Mouse (Mus musculus) forebrain, embryonic 10.5 days (tissue): ENCODE results near the gene Bad. TPM values are rescaled to one million over a fixed set of nuclear protein-coding genes. Genes with fewer than 3 reads are reported as not detected.

Experiments used
- DNase-seq: peaks from one replicate; pipeline ENCODE4 v3.0.0-alpha.2; 2017; ENCODE audit warnings: low spot score; ENCODE audit errors: extremely low spot score
- H3K27ac ChIP-seq: fragments of 300-500 bp; sonication (generic); 2 replicates; pipeline ENCODE4 v1.5.1; 2016; ENCODE audit warnings: mild to moderate bottlenecking
- H3K27me3 ChIP-seq: fragments of 300-500 bp; sonication (generic); 2 replicates; pipeline ENCODE4 v1.6.1; 2016; ENCODE audit warnings: mild to moderate bottlenecking; ENCODE audit not compliant: poor library complexity, severe bottlenecking
- H3K36me3 ChIP-seq: fragments of 300-500 bp; sonication (generic); replicated peaks from 2 replicates; pipeline ENCODE4 v1.6.1; 2016; ENCODE audit warnings: mild to moderate bottlenecking, moderate library complexity
- H3K4me1 ChIP-seq: fragments of 300-500 bp; sonication (generic); 2 replicates; pipeline ENCODE4 v1.6.1; 2016
- H3K4me3 ChIP-seq: fragments of 300-500 bp; sonication (generic); 2 replicates; pipeline ENCODE4 v1.5.1; 2016; ENCODE audit warnings: mild to moderate bottlenecking, moderate library complexity
- H3K9me3 ChIP-seq: fragments of 300-500 bp; sonication (generic); 2 replicates; pipeline ENCODE4 v1.6.1; 2016; ENCODE audit warnings: mild to moderate bottlenecking, moderate library complexity
- WGBS: fragments of 180-500 bp; shearing (Covaris S2); methylation state at CpG from one replicate; pipeline ENCODE4 v1.1.7; 2016; 5-methylcytosine and 5-hydroxymethylcytosine counted together
- polyA plus RNA-seq: library from polyadenylated mRNA; unstranded; fragments of >200 nt; fragmentation: Nextera tagmentation; extraction: Ambion mirVana; gene quantifications from 2 replicates; pipeline ENCODE4 v1.2.1, GENCODE M21; 2016

The Bad gene
- polyA plus RNA-seq, 1 experiment from 2014 or later: 55.9 TPM

DNA sequence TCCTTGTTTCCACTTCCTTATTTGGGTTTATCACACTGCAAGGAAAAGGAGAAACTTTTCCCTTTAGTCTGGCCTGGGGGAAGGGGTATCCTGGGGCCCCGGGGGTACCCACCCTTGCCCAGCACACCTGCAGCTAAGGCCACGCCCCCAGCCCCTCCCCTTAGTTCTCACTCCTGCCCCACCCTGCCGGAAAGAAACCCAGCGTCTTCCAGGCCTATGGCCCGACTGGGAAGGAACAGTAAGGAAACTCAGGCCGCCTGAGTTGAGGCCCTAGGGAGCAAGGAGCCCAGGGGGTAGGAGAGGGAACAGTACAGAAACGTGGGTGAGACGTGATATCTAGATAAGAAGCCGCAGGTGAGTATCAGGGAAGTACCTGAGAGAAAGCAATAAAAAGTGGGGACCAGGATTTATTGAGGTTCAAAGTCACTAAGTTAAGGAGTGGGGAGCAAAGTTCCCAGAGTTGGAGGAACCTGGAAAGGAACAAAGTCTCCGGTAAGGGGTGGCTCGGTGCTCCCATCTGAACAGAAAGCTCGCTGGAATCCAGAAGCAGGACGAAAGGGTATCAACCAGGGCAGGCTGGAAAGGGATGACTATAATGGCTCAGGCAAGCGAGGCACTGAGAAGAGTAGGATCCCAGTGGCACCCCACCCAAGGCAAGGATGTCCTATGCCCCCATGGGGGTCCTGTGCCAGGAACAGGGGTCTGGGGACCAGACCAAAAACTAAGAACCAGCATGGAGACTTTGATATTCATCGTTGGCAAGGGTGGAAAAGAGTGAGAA lies 27.0 kb downstream of the Bad start:
- H3K36me3 ChIP-seq: peaks cover 31% of the 10 kb centered on the region

GRCm38 (mm10) chr19:6969291-6969664 lies 27.6 kb downstream of the Bad start:
- 0% methylated on average over 20 of the region's 20 CpGs for WGBS
- H3K27me3 ChIP-seq: peaks cover 56% of the 10 kb centered on the region

More for the DNA sequence above, 27.0 kb downstream of the Bad start:
- Histone ChIP-seq H3K27me3 (peaks cover 56% of the 10 kb centered on the region), H3K4me3 (peak overlapping the region; percentile 65), H3K9me3 (no peaks in the 10 kb centered on the region), H3K27ac (peak overlapping the region; percentile 81; the same call in 1 of the 2 replicates), H3K4me1 (peaks cover 57% of the 10 kb centered on the region)
- WGBS: 14% methylated on average over 15 of the region's 15 CpGs
- DNase-seq: no peak

DNA sequence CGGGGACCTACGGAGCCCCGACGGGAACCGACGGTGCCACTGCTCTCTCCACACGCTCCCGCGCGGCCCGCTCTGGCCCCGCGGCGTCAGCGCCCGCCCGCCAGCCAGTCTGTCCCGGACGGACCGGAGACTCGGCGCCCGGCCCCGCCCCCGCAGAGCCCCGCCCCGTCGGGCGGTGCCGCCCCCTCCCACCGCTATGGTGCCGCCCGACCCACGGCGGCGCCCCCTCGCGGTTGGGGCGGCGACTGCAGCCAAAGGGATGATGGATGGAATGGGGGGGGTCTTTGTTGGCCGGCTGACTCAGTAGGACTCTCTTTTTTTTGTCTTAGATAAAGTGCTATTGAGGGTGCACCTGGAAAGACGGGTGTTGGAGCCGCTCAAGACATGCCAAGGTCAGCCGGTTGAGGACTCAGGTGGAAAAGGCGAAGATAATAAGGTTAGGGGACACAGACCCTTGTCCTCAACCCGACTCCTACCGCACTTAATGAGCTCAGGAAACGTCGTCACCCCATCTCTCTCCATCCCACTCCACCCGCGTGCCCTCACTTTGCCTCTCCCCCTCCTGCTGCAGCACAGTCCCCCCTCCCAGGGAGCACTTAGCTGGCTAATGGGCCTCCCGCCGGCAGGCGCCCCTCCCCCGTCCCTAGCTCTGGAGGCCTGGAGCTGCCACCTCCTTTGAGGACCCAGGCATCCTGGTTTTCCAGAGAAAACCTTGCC lies 28.2 kb downstream of the Bad start:
- DNase-seq: peak; percentile 52
- Histone ChIP-seq H3K9me3 (no peaks in the 10 kb centered on the region), H3K27me3 (peaks cover 56% of the 10 kb centered on the region), H3K4me1 (peaks cover 63% of the 10 kb centered on the region), H3K4me3 (peak overlapping the region; percentile 65), H3K36me3 (peaks cover 19% of the 10 kb centered on the region), H3K27ac (peak overlapping the region; percentile 81)
- WGBS: 1% methylated on average over 54 of the region's 55 CpGs

More at GRCm38 (mm10) chr19:6969291-6969664, 27.6 kb downstream of the Bad start:
- no peak for DNase-seq
- H3K4me3 ChIP-seq: peak overlapping the region; percentile 65
- peak overlapping the region; percentile 81 for H3K27ac ChIP-seq
- peaks cover 25% of the 10 kb centered on the region for H3K36me3 ChIP-seq
- no peaks in the 10 kb centered on the region for H3K9me3 ChIP-seq
- H3K4me1 ChIP-seq: peaks cover 63% of the 10 kb centered on the region

DNA sequence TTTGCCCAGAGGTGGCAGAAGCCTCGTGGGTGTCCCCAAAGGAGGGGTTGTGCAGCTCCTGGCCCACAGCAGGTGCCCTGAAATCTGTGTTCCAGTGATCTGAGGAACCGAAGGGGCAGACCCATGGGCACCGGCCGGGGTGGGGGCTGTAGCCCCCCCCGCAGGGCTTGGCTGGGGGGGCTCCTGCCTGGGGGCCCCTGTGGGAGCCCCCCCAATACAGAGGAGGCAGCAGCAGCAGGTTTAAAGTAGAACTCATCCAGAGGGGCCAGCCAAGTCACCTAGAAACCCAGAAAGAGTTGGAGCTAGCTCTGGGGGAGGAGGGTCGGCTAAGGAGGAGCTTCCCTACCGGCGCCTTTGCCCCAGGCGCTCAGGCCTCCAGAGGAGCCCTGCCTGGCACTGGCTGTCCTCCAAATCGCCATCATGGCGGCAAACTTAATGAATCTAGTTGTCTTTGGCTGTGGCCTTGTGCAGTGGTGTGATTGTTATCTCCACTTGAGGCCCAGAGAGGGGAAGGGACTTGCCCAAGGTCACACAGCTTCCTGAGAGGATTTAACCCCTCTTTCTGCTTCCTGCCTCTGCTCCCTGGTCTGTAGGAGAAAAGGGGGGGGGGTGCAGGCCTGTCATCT lies 28.9 kb downstream of the Bad start:
- H3K9me3 ChIP-seq: no peaks in the 10 kb centered on the region
- peak overlapping the region; percentile 65 for H3K4me3 ChIP-seq
- H3K27ac ChIP-seq: peak overlapping the region; percentile 81
- H3K27me3 ChIP-seq: peaks cover 56% of the 10 kb centered on the region
- WGBS: 19% methylated on average over 11 of the region's 11 CpGs
- peaks cover 63% of the 10 kb centered on the region for H3K4me1 ChIP-seq
- H3K36me3 ChIP-seq: peaks cover 12% of the 10 kb centered on the region
- DNase-seq: no peak

DNA sequence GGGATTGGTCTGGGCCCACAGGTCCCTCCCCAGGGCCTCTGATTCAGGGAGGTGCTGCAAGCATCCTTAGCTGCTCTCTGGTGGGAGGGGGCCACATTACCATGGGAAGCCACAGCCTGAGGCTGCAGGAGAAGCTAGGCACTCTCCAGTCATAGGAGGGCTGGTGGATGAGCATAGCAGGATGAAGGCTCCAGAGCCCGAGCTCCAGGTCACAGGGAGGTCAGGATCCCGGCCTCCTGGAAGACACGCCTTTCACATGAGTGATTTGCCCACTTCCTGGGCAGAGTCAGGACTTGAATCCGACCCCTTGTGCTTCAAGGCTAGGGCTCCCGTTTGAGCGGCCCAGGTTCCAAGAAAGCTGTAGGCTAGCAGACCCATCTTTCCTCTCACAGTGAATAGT lies 30.0 kb downstream of the Bad start:
- H3K9me3 ChIP-seq: no peaks in the 10 kb centered on the region
- peaks cover 56% of the 10 kb centered on the region for H3K27me3 ChIP-seq
- 42% methylated on average over 6 of the region's 6 CpGs for WGBS
- H3K4me1 ChIP-seq: peaks cover 73% of the 10 kb centered on the region
- no peak for DNase-seq
- H3K4me3 ChIP-seq: no peak overlapping the region
- peaks cover 10% of the 10 kb centered on the region for H3K36me3 ChIP-seq
- H3K27ac ChIP-seq: 0 out of 2 replicates have a peak overlapping the region, but pooled peaks have one; percentile 48

GRCm38 (mm10) chr19:6972247-6972917 lies 30.7 kb downstream of the Bad start:
- no peak overlapping the region for H3K4me3 ChIP-seq
- no peak for DNase-seq
- no peaks in the 10 kb centered on the region for H3K9me3 ChIP-seq
- 80% methylated on average over 13 of the region's 13 CpGs for WGBS
- no peak overlapping the region for H3K27ac ChIP-seq
- peaks cover 53% of the 10 kb centered on the region for H3K27me3 ChIP-seq
- H3K4me1 ChIP-seq: peaks cover 80% of the 10 kb centered on the region
- peaks cover 16% of the 10 kb centered on the region for H3K36me3 ChIP-seq

GRCm38 (mm10) chr19:6973581-6974190 lies 32.0 kb downstream of the Bad start:
- Histone ChIP-seq H3K27me3 (peaks cover 40% of the 10 kb centered on the region), H3K9me3 (no peaks in the 10 kb centered on the region), H3K4me1 (peaks cover 81% of the 10 kb centered on the region), H3K4me3 (peak overlapping the region; percentile 86), H3K36me3 (peaks cover 29% of the 10 kb centered on the region), H3K27ac (peak overlapping the region; percentile 95)
- 39% methylated on average over 12 of the region's 12 CpGs for WGBS
- DNase-seq: no peak

DNA sequence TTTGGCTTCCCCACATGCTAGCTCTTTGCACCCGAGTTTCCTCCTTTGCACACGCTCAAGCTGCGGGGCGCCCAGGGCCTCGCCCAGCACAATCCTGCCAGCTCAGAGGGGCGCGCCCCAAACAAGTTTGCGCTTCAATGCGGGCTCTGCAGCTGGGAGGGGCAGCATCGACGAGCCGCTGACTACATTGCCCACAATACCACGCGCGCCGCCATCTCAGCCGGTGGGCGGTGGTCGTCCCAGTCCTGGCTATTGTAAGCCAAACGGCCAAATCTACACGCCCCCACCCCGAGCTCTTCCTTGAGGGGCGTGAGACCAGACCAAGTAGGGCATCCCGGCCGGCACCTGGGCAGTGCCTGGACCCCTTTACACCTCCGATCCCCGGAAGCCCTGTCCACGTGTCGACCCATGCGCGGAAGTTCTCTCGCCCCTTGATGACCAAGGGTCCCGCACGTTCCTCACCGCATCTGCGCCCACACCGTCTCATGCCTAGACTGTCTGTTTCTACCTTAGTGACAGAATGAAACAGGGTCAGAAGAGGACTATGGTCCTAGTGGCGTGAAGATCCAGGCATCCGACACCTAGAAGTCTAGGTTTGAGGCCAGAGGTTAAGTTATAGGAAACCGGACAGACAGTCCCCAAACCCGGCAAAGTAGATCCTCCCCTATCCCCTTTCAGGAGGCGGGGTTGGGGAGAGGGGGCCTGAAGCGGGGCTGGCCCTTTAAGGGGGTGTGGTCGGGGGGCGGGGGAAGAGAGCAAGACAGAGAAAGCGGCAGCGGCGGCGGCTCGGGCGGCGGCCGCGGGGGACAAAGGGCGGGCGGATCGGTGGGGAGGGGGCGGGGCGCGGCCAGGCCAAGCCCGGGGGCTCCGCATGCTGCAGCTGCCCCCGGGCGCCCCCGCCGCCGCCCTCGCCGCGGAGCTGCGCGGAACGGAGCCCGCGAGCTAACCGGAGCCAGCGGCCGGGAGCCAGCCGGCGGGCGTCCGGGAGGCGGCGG lies 32.8 kb downstream of the Bad start, which contains the start of gene Ppp1r14b:
Gene Ppp1r14b, plus strand, starts transcription at position 758 of the 995 bp plus-strand sequence.
- H3K36me3 ChIP-seq: peaks cover 30% of the 10 kb centered on the region
- under 1% methylated on average over 81 of the region's 84 CpGs for WGBS
- peaks cover 81% of the 10 kb centered on the region for H3K4me1 ChIP-seq

DNA sequence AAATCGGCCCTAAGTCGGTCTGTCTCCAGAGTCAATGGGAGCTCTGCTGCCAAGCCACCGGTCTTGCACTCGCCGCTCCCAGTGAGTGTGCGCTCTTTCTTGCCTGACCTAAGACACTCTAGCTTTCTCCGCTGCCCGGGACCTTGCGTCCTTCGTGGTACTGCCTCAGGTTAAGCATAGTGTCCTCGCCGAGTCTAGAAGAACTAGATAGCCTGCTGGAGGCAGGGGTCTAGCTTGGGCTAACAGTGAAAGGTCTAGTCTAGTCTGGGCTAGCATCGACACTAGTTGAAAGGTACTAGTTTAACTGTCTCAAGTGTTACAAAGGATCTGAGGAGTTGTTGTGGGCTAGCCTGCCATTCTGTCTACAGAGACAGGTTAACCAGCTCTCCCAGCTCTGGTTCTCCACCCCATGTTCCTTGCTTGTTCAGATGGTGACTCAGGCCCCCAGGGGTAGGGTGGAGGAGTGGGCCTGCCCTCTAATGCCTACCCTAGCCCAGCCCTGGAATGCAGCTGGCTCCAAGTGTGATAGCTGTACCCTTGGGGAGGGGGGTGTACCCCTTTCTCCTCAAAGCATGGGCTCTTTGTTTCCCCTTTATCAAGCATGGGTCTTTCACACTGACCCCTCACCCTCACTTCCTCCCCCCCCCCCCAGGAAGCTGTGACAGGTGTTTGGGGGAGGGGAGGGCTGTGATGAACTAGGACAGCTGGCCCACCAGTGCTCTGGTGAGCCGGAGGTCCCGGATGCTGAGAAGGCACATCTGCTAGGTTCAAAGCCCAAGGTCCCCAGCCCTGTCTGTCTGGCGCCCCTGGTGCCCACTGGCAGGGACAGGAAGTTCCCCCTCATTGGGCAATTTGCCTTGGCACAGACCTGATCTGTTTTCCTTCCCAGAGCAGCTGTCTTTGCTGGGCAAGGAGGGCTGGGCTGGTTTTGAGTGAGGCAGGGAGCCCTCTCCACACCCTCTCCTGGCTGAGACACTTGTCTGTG lies 34.2 kb downstream of the Bad start, which contains the start of gene Plcb3:
Gene Plcb3, minus strand, starts transcription at position 934 of the 985 bp plus-strand sequence.
- H3K36me3 ChIP-seq: peaks cover 30% of the 10 kb centered on the region
- peaks cover 80% of the 10 kb centered on the region for H3K4me1 ChIP-seq

More for the DNA sequence above, 32.8 kb downstream of the Bad start, which contains the start of gene Ppp1r14b:
- Histone ChIP-seq H3K27me3 (peaks cover 33% of the 10 kb centered on the region), H3K4me3 (peak within 1 kb of the TSS; percentile 86), H3K27ac (peak within 1 kb of the TSS; percentile 95), H3K9me3 (no peaks in the 10 kb centered on the region)
- peak; percentile 89 for DNase-seq

More for the DNA sequence above, 34.2 kb downstream of the Bad start, which contains the start of gene Plcb3:
- Histone ChIP-seq H3K27me3 (peaks cover 20% of the 10 kb centered on the region), H3K9me3 (no peaks in the 10 kb centered on the region), H3K27ac (peak within 1 kb of the TSS; percentile 95), H3K4me3 (peak within 1 kb of the TSS; percentile 86)
- DNase-seq: peak; percentile 64
- WGBS: under 1% methylated on average over 16 of the region's 16 CpGs
